Mouse (Mus musculus) lung, postnatal 36 days (tissue): ENCODE results near the gene Pdzd7.
A peak's percentile ranks its signal among the peaks of the same experiment; 100 is the strongest.

ENCODE experiments used
- DNase-seq: peaks from one replicate; pipeline ENCODE4 v3.0.0; 2022; ENCODE audit warnings: mixed read lengths

Gene Pdzd7

DNA sequence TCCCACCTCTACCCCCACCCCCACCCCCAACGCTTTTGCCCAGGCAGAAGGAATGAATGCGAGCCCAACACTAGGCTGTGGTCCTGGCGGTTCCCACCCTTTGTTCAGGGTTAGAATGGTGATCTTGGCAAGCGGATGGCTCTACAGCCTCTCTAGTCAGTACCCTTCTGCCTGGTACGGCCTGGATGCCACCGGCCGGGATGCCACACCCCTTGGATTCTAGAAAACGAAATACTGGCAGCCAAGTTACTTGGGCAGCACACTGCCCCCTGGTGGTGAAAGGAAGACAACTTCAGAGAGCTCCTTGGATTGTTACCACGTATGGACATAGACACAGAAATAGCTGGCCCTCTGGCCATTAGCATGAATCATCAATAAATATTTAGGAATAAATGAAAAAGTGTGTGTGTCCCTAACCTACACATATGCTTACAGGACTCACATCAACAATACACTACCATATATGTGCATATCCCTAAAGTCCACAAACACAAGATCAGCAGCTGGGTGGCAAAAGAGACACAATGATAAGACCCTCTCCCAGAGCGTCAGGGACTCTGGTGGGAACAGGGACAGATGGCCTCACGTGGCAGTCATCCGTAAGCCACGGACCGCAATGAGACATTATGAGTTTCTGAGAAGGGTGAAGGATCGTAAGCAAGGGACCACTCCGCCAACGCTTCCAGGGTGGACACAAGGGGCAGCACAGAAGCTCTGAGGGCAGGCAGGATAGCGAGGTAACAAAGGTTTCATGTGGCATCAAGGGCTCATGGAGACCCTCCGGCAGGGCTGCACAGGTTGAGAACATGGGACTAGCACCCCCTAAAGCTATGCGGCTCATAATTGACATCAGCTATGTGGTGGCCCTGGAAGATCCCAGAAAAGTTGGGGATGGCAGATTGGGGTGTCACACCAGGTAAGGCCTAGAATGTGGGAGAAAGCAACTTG is 14.5 kb downstream of the Pdzd7 start:
- peak; percentile 93 for DNase-seq

DNA sequence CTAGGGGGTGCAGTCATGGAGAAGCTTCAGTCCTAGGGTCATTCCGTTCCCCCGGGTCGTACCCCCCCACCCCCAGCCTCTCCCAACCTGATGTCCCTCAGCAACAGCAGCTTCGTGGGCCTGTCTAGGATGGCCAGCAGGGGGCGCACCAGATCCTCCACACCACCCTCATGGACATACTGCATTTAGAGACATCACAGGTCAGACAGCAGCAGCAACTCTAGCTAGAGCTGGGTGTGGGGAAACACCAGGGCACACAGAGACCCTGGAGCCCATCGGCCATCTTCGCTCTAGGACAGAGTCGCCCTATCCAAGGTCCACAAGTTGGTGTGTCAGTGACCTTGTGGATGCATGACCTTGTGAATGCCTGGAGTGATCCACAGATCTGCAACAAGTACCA is 15.4 kb downstream of the Pdzd7 start:
- DNase-seq: peak; percentile 80

DNA sequence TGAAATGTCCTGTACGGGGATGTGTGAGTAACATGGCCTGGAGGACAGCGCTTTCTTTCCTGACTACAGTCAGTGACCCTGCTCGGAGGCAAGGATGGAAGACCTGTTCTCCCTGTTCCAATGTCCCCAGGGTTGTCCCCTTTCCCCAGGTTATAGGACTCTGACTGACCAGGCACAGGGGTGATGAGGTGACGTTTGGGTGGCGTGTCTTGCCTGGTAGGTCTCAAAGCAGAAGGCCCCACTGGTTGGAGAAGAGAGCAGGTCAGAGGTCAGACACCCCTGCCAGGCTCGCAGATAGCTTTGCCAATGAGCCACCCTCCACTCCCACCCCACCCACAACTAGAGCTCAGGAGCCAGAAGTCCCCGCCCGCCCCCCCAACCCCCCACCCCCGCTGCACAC is 15.9 kb downstream of the Pdzd7 start:
- no peak for DNase-seq

DNA sequence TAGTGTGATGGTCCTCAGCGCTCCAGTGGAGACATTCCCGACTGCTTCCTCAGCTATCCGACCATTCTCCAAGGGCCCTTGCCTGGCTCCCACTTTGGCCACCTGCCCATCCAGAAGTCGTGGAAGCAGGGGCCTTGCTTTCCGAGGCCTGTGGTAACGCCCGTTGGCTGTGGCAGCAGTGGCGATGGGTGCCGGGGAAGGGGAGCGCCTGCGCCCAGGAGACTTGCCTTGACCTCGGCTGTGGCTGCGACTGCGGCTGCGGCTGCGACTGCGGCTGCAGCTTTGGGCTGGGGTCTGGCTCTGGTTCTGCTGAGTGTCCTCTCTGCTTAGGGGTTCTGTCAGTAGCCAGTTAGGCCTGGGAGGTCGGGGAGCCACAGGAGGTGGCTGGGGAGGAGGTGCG is 16.8 kb downstream of the Pdzd7 start:
- no peak for DNase-seq

DNA sequence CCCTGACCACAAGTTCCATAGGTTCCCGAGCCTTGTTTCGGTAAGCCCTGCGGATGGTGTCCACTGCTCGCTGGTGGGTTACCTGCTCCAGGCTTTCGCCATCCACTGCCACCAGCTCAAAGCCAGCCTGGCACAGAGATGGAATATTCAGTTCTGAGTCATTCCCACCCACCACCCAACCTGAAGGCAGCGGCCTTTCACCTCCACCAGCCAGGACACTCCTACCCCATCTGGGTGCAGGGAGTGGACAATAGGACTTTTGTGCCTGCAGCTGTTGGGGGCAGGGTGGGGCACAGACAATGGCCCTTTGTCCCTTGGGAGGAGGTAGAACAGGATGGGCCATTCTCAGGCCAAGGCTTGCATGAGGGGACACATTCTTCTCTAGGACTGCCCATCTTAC is 17.7 kb downstream of the Pdzd7 start:
- no peak for DNase-seq

DNA sequence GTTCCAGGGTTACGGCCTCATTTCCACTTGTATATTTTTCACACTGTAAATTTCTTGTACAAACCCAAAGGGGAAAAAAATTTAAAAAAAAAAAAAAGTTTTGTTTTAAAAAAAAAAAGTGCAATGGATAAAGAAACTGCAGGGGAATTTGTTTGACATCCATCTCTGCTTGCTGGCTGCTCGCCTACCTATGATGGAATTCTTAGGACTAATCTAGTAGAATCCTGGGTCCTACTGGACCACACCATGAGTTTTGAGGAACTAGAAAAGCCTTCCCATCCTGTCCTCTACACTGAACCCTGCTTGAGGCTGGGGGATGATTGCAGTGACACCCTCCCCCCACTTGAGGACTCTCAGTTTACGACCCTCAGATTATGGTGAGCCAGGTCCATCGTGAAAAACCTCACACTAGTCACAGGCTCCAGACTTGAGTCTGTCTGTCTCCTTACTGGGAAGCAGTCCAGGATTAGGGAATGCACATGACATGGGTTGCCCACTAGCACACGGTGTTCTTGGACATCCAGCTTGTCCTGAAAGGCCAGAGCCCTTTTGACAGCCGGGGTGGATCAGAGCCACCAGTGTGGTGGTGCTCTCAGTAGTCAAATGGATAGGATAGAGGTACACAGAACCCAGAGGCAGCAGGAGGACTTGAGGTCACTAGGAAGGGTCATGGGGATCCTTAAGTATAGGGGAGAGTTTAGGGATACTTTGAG is 18.4 kb downstream of the Pdzd7 start:
- DNase-seq: no peak

DNA sequence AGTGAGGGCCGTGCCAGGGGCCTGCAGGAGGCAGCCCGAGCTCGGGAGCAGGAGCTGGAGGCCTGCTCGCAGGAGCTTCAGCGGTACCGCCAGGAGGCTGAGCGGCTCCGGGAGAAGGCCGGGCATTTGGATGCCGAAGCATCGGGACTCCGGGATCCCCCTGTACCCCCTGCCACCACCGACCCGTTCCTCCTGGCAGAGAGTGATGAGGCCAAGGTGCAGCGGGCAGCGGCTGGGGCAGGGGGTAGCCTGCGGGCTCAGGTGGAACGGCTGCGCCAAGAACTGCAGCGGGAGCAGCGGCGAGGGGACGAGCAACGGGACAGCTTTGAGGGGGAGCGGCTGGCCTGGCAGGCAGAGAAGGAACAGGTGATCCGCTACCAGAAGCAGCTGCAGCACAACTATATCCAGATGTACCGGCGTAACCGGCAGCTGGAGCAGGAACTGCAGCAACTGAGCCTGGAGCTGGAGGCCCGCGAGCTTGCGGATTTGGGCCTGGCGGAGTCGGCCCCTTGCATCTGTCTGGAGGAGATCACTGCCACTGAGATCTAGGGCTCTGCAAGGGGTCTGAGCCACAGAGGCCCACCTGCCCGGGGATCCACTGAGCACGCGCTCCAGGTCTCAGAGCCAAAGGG is 19.5 kb downstream of the Pdzd7 start:
- no peak for DNase-seq

DNA sequence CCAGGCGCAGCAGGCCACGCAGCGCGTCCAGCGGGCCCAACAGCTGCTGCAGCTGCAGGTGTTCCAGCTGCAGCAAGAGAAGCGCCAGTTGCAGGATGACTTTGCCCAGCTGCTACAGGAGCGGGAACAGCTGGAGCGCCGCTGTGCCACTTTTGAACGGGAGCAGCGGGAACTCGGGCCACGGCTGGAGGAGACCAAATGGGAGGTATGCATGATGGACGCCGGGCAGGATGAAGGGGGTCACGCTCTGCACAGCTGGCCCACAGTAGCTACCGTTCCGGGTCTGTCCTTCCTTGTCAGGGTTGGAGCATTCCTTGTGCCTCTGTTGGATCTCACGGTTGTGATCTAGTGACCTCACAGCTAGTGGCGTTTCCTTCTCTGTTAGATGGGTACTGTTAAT is 20.7 kb downstream of the Pdzd7 start:
- DNase-seq: no peak

DNA sequence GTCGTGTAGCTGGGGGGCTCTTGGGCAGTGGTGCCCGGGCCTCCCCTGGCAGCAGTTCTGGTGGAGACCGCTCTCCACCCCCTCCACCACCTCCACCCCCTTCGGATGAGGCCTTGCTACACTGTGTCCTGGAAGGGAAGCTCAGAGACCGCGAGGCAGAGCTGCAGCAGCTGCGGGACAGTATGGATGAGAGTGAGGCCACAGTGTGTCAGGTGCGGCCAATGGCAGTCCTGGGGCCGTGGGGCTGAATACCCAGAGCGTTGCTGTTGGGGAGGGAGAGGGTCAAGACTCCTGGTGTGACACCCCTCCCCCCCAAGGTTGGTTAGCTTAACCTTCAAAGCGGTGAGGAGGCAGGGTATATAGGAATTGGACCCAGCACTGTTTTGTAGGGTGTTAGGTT is 21.5 kb downstream of the Pdzd7 start:
- no peak for DNase-seq

DNA sequence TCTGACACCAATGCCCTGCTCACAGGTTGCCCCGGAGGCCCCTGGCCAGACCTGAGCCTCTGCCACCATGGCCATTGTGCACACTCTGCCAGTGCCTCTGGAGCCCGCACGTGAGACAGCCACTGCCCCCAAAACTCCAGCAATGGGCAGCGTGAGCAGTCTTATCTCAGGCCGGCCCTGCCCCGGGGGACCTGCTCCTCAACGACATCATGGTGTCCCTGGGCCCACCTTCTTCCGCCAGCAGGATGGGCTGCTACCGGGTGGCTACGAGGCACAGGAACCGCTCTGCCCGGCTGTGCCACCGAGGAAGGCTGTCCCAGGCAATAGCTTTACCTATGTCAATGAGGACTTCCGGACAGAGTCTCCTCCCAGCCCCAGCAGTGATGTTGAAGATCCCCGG is 24.2 kb downstream of the Pdzd7 start:
- no peak for DNase-seq

DNA sequence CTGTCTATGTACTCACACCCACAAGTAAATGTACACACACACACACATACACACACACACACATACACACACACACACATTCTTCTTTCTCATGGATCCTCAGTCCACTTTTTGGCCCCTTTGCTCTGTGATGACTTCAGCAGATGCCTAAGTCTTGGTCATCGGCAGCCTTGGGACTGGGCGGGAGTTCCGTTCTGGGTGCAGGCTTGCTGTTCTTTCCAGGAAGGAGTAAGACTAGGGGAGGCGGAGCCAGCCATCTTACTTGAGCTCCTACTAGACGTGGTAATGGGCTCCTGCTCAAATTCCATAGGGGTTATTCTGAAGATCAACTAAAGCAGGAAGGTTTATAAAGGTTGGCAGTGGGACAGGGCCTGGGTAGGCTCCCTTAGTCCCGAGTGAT is 25.2 kb downstream of the Pdzd7 start:
- DNase-seq: peak; percentile 73

DNA sequence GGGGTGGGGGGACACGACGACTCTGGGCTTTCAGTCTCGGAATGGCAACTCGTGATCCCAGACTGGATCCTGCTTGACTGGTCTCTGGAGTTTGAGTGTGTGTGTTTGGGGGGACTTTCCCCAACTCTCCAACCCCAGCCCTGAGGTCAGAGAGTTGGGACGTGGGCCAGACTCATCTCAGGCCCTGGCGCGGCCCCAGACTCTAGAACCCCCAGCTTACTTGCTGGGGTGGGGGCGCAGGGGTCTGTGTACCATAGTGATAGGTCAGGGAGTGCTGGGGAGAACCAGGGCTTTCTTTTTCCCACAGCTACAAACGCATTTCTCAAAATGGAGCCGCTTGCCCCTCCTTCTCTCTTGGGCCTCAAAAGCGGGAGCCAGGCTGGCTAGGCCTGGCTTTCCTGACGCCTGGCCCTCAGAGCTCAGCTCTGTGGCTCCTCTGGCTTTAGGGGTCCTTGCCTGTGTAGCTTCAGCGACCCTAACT is 27.1 kb downstream of the Pdzd7 start:
- peak; percentile 42 for DNase-seq

DNA sequence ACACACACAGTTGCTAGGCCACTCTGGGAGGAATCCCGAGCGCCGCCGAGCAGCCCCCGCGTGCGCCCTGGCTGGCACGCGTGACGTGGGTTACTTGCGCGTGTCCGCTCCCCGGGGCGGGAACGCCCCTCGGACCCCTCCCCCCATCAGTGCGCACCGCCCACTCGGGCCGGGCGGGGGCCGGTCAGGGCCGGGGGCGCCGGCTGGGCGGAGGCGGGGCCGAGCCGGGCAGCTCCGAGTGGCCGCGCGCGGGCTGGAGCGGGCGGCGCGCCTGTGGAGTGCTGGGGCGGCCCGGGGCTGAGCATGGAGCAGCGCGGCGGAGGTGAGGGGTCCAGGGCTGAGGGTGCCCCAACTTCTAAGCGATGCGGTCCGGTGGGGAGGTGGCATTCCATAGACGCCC is 27.6 kb downstream of the Pdzd7 start:
- peak; percentile 88 for DNase-seq

DNA sequence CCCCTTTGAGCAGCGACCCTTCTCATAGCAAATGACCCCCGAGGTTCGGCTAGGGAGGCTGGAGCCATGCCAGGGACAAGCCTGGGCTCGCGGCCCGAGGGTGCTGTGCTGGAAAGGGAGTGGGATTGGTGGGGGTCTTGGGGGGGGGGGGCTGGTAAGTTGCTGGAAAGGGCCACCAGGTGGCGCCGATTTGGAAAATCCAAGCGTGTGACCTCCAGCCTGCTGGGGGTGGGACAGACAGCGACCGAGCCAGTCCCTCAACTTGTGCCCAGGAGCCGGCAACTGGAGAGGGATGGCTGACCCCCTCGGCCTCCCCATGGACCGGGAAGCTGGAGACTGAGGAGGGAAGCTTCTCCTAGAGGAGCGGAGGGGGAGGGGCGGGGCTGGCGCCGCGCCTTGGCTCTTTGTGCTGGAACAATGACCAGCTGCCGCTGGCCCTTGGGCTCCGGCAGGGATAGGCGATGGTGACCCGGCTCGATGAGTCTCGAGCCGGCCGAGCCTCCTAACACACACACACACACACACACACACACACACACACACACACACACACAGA is 28.2 kb downstream of the Pdzd7 start:
- DNase-seq: peak; percentile 89

DNA sequence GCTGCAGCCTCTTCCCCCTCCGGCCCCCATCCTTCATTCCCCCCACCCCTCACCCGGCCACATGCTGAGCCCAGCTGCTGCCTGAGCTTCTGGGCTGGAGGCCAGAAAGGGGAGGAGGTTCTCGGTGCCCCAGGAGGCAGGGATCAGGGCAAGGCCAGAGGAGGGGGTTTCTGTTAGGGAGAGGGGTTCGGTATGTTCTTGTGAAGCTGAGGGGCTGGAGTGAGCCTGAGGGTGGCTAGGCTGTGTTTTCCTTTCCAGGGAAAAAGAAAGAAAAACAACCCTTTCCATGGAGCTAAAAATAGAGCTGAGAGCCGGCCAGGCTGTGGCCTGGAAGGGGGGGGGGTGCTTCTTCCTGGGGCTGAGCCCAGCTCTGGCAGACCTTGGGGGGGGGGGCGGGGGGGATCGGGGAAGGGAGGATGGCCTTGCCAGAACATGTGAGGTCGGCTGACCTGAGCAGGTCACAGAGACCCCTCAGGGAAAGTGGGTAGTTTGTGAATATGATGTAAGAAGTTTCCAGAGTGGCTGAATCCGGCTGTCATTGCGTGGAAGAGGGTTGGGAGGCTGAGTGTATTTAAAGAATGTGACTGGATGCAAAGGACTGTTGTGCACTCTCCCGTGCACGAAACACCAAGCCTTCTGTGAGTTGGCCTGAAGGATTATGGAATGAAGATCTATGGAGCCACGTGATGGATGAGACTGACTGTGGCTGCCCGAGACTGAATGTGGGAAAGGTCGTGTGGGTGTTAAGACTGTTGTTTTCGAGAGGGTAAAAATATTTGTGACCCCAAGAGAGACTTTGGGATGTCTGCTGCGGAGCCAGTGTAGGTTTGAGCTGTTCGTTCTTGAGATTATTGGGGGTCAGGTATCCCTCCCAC is 28.9 kb downstream of the Pdzd7 start:
- DNase-seq: peak; percentile 88

DNA sequence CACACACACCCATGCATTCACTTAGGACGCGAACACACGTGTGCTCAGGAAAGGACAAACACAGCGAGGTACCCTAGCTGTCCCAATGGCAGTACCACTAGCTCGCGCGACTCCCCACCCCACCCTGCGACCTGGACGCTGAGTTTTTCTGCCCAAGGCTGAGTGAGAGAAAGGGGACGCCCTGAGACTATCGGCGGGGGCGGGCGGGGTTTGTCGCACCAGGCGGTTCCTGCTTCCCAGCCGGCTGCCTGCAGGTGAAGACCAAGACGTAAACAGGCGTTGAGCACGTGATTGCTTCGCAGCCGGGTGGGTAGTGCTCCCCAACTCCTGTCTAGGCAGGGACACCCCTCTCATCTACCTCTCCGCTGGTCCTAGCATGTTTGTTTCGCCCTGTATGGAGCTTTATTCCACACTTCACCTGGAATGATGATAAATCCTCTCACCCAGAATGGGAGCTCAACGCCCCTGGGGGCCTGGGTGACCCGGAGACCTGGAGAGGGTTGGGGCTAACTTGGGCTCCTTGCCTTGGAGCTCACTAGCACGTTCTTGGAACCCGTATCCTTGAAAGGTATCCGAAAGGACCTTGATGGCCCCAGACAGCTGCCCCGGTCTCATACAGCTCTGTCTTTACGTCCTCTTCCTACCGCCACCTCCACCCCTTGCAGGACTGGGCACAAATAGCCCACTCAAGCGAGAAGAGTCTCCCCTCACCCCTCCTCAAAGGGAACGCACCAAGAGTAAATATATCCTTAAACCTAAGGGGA is 29.8 kb downstream of the Pdzd7 start:
- peak; percentile 79 for DNase-seq

DNA sequence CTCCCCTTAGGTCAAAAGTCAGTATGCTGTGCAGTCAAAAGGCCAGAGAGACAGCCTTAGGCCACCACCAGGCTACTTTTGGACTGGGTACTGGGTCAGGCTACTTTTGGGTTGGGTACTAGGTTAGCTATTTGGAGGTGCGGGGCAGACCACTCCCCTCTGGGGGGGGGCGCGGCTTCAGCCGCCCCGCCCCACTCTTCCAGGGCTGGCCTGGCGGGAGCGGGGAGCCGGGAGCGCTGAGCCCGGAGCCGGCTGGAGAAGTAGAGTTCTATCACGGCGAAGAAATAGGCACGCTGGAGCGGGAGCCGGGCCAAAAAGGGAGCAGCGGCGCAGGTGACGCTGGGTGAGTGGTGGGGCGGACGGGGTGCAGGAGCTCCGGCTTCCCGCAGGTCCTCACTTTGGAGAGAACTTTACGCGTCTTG is 30.5 kb downstream of the Pdzd7 start:
- peak; percentile 81 for DNase-seq

DNA sequence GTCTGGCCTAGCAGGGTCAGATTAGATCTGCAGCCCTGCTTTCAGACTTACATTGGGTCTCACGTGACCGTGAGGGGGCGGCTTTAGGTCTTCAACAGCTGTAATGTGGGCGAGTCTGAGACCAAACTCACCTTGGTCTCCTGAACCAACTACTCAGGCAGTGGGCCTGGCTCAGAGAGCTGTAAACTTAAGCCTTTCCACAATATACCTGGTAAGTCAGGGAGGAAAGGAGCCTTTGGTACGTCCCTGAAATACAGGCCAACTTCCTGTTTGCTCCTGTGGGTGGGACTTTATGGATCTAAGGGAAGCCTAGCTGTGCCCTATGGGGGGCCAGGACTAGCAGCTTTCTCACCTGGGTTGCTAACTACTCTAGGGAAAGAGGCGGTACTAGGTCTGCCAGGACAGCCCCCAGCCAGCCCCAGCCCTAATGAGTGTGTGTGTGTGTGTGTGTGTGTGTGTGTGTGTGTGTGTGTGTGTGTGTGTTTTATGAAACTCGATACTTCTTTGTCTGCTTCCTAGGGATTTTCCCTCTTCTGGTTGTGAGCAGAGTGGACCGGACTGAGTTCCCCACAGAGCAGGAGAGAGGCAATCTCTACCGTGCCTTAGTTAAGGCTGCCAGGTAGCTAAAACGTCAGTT is 31.1 kb downstream of the Pdzd7 start, which contains the start of gene Lzts2:
Gene Lzts2 (plus strand): TSS at position 80 of the 637 bp plus-strand sequence.
- peak; percentile 54 for DNase-seq

DNA sequence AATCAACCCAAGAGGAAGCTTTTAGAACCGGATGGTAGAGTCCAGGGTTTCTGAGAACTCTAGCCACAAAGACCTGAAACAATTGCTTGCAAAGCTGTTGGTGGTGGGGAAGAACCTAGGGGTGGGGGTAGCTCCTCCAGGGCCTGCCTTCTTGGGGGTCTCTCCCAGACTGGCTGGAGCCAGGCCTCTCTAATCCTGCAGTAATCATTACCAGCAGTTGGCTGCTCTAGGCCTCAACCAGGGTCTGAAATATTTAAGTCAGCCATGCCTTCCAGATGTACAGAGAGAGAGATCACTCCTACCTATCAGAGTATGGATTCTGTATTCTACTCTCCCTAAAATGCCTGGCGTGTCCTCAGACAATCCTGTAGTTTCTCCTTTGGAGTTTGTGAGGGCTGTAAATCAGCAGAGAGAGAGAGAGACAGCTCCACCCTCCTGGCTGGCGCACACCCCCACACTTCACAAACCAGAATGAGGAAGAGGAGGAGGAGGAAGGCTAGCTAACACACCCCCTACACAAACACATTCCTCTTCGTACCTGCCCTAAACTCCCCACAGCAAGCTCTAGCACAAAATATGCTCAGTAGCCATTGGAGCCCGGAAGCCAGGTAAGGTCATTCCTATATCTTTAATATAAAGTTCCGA is 31.8 kb downstream of the Pdzd7 start:
- peak; percentile 42 for DNase-seq

DNA sequence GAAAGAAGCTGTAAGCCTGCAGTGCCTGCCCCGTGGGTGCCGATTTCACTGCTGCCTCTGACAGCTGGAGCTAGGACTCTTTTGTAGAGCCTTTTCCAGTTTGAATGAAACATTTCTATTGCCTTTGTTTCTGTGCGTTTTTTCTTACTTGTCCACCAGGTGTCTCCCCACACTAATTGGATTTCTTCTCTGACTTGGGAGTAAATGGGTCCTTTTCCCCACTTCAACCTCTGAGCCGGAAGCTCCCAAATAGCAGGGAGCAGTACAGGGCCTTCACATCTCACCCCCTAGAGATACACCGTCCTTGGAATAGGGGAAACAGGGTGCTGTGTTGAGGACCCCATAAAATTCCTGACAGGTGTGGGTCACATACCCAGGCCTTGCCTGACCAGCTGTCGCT is 32.9 kb downstream of the Pdzd7 start:
- DNase-seq: peak; percentile 65
